Mouse (Mus musculus): ENCODE data around the gene Map3k5.

Map3k5 gene

GRCm38 (mm10) chr10:20060320-20060970 lies 126.2 kb downstream of the Map3k5 start:
- DNase-seq, result no peak

- DNase-seq, result no peak
These were observed 130.4 kb downstream of the Map3k5 start for GRCm38 (mm10) chr10:20064556-20065207.

GRCm38 (mm10) chr10:20066069-20066665 lies 131.9 kb downstream of the Map3k5 start:
- DNase-seq, result no peak

- no peak for DNase-seq
These were observed 135.6 kb downstream of the Map3k5 start for GRCm38 (mm10) chr10:20069771-20070460.

GRCm38 (mm10) chr10:20070576-20071109 lies 136.4 kb downstream of the Map3k5 start:
- no peak for DNase-seq

GRCm38 (mm10) chr10:20071716-20072115 lies 137.4 kb downstream of the Map3k5 start:
- no peak for DNase-seq

GRCm38 (mm10) chr10:20073236-20073893 lies 139.1 kb downstream of the Map3k5 start:
- peak; percentile 87 for DNase-seq

- DNase-seq, result no peak
These were observed 142.5 kb downstream of the Map3k5 start for GRCm38 (mm10) chr10:20076541-20077469.

GRCm38 (mm10) chr10:20078350-20078749 lies 144.1 kb downstream of the Map3k5 start:
- DNase-seq, result no peak

- DNase-seq, result no peak
These were observed 153.6 kb downstream of the Map3k5 start for GRCm38 (mm10) chr10:20087841-20088240.

GRCm38 (mm10) chr10:20089026-20089425 lies 154.8 kb downstream of the Map3k5 start:
- no peak for DNase-seq

GRCm38 (mm10) chr10:20090171-20090570 lies 155.9 kb downstream of the Map3k5 start:
- no peak for DNase-seq

GRCm38 (mm10) chr10:20091416-20091815 lies 157.1 kb downstream of the Map3k5 start:
- DNase-seq, result no peak

- DNase-seq, result no peak
These were observed 158.1 kb downstream of the Map3k5 start for GRCm38 (mm10) chr10:20092371-20092770.

GRCm38 (mm10) chr10:20101456-20101855 lies 167.2 kb downstream of the Map3k5 start:
- DNase-seq, result no peak

- peak; percentile 91 for DNase-seq
These were observed 170.1 kb downstream of the Map3k5 start for GRCm38 (mm10) chr10:20104271-20104931.

GRCm38 (mm10) chr10:20105575-20105974 lies 171.3 kb downstream of the Map3k5 start:
- DNase-seq, result peak; percentile 39

- no peak for DNase-seq
These were observed 172.8 kb downstream of the Map3k5 start for GRCm38 (mm10) chr10:20107031-20107430.

- no peak for DNase-seq
These were observed 177.2 kb downstream of the Map3k5 start for GRCm38 (mm10) chr10:20111508-20111907.

GRCm38 (mm10) chr10:20112026-20112973 lies 178.0 kb downstream of the Map3k5 start:
- DNase-seq, result peak; percentile 70

All from cerebellum, adult 9-10 months (tissue).